Mouse (Mus musculus): Measurements from ENCODE around the gene Klf2.

Gene Klf2

DNA sequence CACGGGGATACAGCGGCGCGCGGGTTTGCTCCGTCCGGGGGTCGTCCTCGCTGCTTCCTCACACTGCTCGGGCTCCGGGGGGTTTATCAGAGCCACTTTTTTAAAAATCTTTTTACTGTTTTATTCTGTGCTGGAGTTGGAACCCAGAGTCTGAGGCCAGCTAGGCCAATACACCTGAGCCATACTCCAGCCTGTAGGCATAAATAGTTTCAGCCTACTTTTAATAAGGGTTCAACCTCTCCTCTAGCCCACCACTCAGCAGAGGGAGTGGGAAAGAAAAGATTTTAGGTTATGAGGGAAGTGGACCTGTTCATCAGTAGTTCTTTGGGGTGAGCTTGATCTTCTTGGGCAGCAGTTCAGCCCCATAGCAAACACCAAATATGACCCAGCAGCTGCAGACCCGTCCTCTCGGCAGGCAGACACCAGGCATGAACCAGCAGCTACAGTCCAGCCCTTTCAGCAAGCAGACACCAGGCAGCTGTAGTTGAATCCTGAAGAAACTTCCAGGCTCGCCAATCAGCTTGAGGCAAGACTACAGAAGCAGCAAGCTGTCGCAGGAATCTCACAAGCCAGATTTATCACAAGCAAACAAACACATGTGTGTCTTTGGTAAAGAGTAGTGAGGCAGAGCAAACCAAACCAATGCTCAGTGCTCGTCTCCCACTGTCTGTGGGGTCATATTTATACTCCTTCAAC lies 13.5 kb upstream of the Klf2 start, which contains the start of gene Gm10282:
TSS of gene Gm10282 (minus strand) at position 51 of the 696 bp plus-strand sequence.
- no peak for DNase-seq (ENCODE audit: low spot score)

DNA sequence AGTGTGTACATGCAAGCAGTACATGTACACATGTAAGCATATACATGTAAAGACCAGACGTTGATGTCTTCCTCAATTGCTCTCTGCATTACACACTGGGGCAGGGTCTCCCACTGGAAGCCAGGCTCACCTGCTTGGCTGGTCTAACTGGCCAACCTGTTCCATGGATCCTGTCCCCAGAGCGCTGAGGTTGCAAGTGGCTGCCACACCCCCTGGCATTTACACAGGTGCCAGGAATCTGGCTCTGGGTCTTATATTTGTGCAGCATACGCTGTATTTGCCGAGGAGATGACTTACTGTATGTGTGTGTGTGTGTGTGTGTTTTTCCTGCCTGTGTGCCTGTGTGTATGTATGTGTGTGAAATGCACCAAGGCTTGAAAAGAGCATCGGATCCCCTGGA lies 11.9 kb upstream of the Klf2 start:
- no peak for DNase-seq (ENCODE audit: low spot score)

DNA sequence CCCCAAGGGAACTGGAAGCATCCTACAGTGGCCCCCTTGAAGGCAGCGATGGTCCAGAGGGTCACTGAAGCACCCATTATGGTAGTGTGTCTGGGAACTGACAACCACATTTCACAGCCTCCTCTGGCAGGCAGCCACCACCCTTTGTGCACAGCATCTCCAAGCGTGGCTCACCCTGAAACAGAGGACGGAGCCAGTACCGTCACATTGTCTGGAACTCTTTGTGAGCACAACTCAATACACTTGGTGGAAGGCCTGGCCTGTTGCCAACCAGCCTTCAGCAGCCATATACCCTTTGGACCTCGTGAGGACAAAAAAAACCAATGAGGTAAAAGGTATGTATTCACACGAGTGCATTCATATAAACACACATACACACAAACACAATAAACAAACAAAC lies 10.6 kb upstream of the Klf2 start:
- DNase-seq (ENCODE audit: low spot score), result no peak

DNA sequence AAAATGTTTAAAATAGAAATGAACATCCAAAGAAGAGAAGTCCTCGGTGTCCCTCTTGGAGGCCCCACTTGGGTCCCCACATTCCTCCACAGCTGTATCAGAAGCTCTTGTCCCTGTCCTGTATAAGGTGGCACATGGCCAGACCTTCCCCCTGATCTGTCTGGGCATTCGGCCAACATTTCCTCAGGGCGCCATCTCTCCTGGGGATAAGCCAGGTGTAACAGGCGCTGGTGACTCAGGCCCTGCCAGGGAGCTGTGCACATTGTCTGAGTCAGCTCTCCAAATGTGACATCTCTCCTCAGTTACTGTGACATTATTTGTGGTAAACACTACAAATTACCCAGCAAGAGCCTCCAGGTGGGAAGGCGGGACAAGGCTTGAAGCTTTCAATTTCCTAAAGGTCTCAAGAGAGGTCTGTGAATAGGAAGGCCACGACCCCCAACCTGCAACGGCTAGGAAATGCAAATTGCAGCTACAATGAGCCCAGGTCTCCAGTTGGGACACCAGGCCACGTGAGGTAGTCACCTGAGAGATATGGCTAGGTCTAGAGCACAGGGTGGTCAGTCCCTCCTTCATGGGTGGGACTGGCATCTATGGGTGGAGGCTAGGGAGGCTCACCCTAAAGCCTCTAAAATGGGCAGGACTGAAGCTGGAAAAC lies 7.9 kb upstream of the Klf2 start:
- DNase-seq (ENCODE audit: low spot score), result peak; percentile 66

DNA sequence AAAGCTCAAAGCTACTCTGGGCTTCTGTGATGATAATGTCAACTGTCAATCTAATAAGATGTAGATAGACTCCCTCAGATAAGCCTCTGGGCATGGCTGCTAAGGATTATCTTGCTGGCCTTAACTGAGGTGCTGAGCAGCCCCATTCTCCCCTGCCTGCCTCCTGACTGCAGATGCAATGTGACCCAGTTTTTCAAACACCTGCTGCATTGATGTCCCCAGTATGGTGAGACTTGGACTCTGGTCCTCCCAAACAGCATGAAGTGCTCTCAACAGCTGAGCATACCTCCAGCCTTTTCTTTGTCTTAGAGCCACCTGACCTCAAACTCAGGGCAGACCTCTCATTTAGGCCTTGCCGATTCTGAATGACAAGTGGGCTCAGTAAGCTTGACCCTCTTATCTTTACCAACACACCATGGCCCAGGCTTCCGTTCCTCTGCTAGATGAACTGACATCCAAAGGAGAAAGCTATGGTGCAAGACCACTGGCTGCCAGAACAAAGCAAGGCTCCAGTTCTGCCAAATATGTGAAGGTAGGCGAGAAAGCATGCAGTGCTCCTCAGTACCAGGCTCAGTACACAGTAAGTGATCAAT lies 5.8 kb upstream of the Klf2 start:
- DNase-seq (ENCODE audit: low spot score), result no peak

DNA sequence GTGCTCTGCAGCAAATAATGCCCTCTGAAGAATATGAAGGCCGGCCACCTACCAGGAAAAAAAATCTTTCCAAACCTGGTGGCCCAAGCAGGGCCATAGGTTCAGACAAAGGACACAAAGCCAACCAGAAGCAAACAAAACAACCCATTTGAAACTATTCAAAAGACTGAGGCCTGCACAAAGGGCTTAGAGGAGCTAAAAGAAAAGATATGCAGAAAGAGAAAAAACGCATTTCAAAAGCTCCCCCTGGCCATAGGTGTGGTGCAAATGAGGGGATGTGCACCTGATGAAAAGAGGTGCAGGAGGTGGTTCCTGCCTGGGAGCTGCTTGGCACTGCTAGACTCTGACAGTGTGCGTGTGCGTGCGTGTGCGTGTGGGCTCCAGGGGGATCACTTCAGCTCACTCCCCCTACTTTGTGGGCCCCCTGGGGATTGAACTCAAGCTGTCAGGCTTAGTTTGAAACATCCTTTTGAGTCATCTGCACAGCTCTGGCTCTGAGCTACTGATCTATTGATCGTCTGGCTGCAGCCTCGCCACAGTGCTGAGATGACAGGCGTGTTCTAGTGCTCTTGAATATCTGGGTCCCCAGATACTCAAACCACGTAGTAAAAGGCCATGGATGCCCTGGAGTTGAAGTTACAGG lies 2.7 kb upstream of the Klf2 start:
- no peak for DNase-seq (ENCODE audit: low spot score)

DNA sequence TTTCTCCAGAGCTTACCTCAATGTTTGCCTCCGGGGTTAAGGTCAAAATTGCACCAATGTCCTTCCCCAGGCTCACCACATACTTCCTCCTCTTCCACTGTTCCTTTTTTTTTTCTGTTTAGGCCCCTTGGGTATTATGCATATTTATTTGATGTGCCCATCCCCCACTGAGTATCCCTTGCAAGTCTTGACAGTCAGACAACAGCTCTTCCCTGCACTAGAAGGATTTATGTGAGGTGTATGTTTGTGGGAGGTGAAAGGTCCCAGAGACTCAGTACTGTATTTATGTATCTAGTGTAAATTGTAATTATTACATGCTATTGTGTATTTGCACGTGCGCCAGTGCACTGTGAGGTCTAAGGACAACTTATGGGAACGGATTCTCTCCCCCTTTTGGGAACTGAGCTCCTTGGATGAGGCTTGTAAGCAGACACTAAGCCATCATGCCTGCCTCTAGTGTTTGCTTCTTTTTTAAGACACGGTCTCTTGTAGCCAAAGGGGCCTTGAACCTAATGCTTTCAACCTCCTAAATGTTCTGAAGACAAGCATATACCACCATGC lies 1.0 kb upstream of the Klf2 start:
- DNase-seq (ENCODE audit: low spot score), result no peak

DNA sequence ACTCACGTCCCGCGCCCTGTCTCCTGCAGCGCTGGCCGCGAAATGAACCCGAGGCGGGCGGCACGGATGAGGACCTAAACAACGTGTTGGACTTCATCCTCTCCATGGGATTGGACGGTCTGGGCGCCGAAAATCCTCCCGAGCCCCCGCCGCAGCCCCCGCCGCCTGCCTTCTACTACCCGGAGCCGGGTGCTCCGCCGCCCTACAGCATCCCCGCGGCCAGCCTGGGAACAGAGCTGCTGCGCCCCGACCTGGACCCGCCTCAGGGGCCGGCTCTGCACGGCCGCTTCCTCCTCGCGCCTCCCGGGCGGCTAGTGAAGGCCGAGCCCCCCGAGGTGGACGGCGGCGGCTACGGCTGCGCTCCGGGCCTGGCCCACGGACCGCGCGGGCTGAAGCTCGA lies 564 bp downstream of the Klf2 start:
- DNase-seq (ENCODE audit: low spot score), result no peak

DNA sequence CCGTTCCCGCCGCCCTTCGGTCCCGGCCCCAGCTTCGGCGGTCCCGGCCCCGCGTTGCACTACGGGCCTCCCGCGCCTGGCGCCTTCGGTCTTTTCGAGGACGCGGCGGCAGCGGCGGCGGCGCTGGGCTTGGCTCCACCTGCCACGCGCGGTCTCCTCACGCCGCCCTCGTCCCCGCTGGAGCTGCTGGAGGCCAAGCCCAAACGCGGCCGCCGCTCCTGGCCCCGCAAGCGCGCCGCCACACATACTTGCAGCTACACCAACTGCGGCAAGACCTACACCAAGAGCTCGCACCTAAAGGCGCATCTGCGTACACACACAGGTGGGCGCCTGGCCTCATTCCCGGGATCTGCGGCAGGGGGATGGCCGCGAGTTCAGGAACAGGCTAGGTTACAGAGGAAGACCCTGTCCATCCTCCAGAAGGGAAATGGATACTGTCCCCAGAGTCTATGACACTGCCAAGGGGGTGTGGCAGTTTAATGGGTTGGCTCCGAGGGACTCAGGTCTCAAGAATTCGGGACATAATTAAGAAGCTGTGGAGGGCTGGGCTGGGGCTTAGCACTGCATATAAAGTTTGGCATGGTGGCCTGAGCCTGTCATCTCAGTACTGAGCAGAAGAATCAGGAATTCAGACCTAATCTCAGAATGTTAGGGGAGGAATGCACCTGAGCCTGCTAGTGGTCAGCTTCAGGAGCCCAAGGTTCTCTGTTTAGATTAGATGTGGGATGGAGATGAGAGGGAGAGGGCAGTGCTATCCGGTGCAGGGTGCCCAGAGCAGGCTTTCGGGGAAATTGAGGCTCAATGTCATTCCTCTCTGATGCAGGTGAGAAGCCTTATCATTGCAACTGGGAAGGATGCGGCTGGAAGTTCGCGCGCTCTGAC lies 1.3 kb downstream of the Klf2 start:
- no peak for DNase-seq (ENCODE audit: low spot score)

DNA sequence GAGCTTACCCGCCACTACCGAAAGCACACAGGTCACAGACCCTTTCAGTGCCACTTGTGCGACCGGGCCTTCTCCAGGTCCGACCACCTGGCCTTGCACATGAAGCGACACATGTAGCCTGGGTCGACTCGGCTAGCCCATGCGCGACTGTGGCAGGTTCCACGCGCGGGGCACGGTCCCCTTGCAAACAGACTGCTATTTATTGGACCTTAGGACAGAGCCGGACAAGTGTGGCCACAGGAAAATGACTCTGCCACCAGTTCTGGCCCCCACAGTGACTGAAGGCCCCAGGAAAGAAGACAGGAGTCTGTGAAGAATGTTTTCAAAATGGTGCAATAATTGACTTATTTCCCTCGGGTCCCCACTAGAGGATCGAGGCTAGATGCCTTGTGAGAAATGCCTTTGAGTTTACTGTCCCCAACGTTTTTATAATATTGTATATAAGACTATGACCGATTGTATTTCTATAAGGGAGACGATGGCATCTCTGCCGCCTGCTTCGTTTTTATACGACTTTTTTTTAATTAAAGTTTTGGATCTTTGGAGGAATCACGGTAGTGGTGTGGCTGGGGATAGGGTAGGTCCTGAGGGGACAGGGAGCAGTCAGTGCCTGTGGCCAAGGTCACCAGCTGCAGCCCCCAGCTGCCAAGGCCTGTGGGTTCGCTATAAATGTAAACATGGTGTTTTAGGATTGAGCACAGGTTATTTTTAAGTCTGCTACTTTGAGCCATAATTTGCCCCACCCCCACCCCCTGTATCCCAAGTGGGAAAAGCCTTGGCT lies 2.2 kb downstream of the Klf2 start:
- peak; percentile 37 for DNase-seq (ENCODE audit: low spot score)

DNA sequence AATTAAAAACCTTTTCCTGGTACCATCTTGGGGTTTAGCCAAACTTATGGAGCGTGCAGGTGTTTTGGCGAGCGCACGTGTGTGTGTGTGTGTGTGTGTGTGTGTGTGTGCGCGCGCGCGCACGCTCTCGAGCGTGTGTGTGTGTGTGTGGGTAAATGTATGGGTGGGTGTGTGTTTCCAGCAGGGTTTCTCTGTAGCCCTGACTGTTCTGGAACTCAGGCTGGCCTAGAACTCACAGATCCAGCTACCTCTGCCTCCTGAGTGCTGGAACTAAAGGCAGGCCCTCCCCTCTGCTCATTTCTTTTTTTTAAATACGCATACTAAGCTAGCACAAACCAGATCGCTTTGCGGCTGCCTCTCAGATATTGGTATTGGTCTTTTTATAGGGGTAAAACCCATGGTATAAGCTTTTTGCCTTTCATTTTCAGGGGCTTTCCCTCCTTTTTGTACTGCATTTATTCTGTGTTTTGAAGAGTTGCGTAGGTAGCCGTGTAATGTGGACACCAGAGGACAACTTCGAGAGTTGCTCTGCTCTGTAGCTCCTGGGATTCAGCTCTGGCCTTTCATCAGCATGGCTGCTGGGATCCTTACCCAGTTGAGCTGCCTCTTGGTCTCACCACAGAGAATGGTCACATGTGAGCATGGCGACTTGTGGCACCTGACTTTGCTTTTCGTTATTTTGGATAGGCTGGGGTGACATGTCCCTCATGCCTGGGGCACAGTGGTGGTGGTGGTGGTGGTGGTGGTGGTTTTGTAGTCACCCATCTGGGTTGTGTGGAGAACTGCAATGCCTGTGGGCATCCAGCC lies 3.0 kb downstream of the Klf2 start:
- DNase-seq (ENCODE audit: low spot score), result no peak

DNA sequence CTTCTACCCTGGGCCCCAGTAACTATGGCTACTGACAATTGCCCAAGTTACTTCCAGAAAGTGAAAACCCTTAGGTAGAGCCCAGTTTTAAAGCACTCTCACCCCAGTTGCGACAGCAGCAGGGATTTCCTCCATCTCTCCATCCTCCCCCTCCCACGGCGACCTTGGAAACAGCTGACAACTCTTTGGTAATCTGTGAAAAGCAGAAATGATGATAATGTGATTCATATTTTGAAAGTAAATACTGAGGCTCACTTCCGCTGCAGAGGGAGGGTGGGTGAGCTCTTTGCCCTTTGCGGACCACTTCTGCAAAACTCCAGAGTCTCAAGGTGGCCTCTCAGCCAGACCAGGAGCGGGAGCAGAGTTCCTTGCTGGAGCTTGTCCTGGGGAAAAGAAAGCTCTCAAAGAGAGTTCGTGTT lies 3.6 kb downstream of the Klf2 start:
- DNase-seq (ENCODE audit: low spot score), result peak; percentile 62

DNA sequence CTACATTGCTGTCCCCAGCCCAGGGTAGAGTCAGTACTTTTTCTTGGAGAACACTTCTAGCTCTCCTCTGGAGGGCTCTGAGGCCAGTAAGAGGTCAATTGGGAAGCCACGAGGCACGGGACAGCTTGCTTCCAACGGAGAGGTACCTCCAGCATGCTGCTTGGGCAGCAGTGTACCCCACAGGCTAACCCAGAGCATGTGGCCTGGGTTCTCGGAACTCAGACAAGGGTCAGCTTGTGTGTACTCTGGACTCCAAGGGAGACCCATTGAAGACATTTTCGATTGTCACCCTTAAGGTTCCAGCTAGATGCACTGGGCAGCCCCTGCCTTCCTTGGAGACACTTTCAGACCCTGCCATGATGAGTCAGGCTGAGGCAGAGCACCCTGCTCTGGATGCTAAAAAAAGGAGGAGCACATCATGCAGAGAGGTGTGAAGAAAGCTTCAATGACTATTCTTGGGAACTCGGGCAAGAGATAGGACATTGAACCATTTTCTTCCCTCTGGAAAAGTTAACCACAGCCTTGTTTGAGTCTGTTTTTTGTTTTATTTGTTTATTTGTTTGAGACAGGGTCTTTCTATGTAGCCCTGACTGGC lies 4.4 kb downstream of the Klf2 start:
- no peak for DNase-seq (ENCODE audit: low spot score)

DNA sequence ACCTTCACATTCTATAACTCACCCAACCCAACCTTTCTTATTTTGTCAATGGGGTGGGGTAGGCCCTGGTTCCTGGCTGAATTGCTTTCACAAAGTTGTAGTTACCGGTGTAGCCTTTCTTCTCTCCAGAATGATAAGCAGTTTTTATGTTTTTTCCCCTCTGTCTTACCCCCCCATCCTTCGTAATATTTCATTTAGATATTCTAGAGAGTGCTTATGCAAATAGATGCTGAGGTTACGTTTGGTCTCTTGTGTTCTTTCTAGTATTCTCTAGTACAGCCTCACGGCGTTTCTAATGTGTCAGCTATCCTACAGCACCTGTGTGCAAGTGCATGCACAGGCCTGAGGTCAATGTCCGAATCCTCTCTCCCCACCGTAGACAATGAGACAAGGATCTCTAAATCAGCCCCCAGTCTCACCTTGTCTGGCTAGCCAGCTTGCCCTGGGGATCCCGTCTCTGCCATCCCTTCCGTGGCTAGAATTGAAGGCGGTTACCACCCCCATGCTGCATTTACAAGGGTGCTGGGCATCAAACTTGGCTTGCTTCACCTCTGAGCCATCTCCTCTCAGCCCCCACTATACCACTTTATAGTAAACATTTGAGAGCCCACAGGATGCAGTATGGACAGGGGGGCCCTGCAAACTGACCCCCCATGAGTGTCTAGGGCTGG lies 5.3 kb downstream of the Klf2 start:
- no peak for DNase-seq (ENCODE audit: low spot score)

DNA sequence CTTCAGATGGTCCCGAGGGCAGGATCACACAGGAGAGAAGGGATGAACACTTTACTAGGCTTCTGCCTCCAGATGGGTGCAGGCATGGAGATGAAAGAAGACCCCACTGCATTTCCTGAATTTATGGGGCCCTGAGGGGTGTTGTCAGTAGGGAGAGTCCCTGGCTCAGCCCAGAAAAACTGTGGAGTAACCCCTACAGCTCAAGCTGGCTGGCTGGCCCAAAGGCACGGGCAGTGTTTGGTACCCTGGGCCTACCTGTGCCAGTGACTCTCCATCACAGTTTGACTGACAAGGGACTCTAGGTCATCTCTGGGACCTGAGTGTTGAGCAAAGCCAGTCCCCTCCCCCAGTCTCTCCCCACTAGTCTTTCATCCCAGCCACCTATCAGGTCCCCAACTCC lies 5.9 kb downstream of the Klf2 start:
- no peak for DNase-seq (ENCODE audit: low spot score)

DNA sequence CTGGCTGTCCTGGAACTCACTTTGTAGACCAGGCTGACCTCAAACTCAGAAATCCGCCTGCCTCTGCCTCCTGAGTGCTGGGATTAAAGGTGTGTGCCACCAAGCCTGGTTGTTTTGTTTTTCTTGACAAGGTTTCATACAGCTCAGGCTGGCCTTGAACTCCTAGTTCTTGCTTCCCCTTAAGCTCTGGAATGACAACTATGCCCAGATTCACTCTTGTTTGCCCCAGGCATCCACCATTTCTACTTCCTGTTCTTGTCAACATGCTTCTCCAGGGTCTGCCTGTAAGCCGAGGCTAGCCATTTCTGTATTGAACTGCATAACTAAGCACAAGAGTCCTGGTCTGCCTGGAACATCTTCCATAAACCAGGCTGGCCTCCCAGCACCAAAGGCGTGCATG lies 10.3 kb downstream of the Klf2 start:
- DNase-seq (ENCODE audit: low spot score), result no peak

DNA sequence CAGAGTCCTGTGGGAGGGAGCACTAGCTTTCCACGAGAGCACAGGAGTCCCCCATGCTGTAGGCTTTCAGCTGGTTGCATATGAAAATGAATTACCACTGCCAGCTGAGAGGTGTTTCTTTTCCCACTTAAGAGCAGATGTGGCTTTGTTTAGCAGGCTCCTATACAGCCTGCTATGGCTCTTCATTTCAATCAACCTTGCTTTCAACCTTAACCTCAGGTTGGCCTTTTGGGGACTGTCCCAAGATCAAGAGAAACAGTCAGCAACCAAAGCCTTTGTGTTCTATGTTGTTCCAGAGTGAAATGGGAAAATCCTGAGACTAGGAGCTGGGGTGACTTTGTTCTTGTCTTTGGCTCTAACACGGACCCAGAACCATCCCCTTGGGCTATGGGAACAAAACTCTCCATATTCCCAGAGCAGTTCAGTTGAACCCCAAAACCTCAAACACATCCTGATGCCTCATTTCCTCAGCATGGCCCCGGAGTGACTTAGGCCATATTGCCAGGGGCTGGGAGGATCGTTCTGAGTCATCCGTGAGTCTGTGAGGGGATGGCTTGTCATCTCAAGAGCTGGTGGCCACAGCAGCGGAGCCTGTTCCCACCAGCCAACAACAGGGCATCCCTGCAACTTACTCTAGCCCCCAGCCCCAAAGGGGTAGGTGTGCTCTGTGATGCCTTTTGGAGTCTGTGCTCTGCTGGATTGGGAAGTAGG lies 12.1 kb downstream of the Klf2 start:
- no peak for DNase-seq (ENCODE audit: low spot score)

DNA sequence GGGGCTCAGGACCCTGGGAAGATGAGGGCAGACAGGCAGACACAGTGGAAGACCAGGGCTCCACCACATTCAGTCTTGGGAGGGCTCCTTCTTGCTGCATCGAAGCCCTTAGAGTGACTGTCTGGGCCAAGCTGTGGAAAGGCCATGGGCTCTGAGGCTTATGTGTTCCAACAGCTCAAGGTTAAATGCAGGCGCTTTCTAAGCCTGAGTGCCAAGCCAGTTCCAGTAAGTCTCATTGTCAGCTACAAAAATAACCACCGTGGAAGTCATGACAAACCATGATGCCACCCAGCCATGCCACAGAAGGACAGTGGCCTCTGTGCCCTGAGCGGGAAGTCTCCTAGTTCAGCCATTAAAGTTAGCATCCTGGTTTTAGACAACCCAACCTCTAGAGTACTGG lies 12.8 kb downstream of the Klf2 start:
- DNase-seq (ENCODE audit: low spot score), result no peak
